Mouse (Mus musculus) myocyte (in vitro differentiated cells): ENCODE results near the gene Flot1.

Experiments
- CEBPB ChIP-seq: IDR thresholded peaks from 2 replicates; pipeline ENCODE4 v1.6.1; 2011; ENCODE audit warnings: mild to moderate bottlenecking, moderate library complexity; ENCODE audit not compliant: poor library complexity, insufficient read depth, severe bottlenecking
- E2F4 ChIP-seq: IDR thresholded peaks from one replicate; pipeline ENCODE4 v1.6.1; 2011; ENCODE audit warnings: mild to moderate bottlenecking, control low read depth, moderate library complexity; ENCODE audit not compliant: insufficient read depth
- MAX ChIP-seq: IDR thresholded peaks from one replicate; pipeline ENCODE4 v1.6.1; 2011; ENCODE audit warnings: low read depth, mild to moderate bottlenecking, control low read depth
- MYOG ChIP-seq, 3 experiments: IDR thresholded peaks; one replicate each; pipeline ENCODE4 v1.6.1; 2011; ENCODE audit warnings: control low read depth in 2 of 3, low read depth in 2 of 3, mild to moderate bottlenecking in 2 of 3; ENCODE audit not compliant: insufficient read length in 2 of 3, control insufficient read depth in 1 of 3, insufficient read depth in 1 of 3
- POLR2A ChIP-seq: IDR thresholded peaks from one replicate; pipeline ENCODE4 v1.6.1; 2011; ENCODE audit warnings: low read depth, mild to moderate bottlenecking, control low read depth, moderate library complexity; ENCODE audit not compliant: insufficient read length
- POLR2AphosphoS2 ChIP-seq: IDR thresholded peaks from one replicate; pipeline ENCODE4 v1.6.1; 2011; ENCODE audit warnings: low read depth, control low read depth; ENCODE audit not compliant: insufficient read length
- REST ChIP-seq: IDR thresholded peaks from one replicate; pipeline ENCODE4 v1.6.1; 2011; ENCODE audit warnings: mild to moderate bottlenecking, control low read depth, moderate library complexity; ENCODE audit not compliant: insufficient read depth, insufficient read length
- TCF12 ChIP-seq: IDR thresholded peaks from one replicate; pipeline ENCODE4 v1.6.1; 2011; ENCODE audit warnings: mild to moderate bottlenecking, control low read depth; ENCODE audit not compliant: poor library complexity, insufficient read depth, severe bottlenecking
- USF1 ChIP-seq: IDR thresholded peaks from one replicate; pipeline ENCODE4 v1.6.1; 2011; ENCODE audit warnings: low read depth, mild to moderate bottlenecking, control low read depth, moderate library complexity

DNA sequence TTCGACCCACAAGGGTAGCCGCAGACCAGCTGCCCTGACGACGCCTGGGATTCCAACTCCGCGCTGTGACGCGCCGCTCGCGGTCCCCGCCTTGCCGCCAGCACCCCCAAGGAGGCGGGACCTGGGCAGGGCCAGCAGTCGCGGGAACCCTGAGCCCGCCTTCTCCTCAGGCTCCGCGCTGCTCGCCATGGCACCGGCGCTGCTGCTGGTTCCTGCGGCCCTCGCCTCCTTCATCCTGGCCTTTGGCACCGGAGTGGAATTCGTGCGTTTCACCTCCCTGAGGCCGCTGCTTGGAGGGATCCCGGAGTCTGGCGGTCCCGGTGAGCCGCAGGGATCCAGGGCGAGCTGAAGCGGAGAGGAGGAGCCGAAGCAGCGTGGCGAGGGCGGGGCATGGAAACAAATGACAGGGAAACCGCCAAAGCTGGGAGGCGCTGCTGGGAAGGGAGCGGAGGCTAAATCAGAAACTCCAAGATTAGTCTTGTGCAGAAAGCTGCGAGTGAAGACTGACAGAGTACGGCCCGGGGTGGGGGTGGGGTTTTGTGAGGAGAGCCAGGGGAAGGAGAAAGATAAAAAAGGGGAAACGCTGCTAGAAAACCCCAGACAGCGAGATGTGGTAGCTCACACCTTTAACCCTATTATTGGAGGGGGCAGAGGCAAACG, 38.3 kb downstream of the Flot1 start, which contains the start of gene Nrm:
- peak; percentile 87 for TF ChIP-seq POLR2A
- no peak for TF ChIP-seq MAX
- no peak for TF ChIP-seq USF1
- no peak for TF ChIP-seq TCF12
- TF ChIP-seq REST = no peak
- TF ChIP-seq CEBPB = no peak
- TF ChIP-seq E2F4 = peak; percentile 75
- TF ChIP-seq POLR2AphosphoS2 = peak; percentile 92
- TF ChIP-seq MYOG (IDR thresholded peaks at IDR 0.05; ENCODE audit: control insufficient read depth in 1 of 3, insufficient read depth in 1 of 3, insufficient read length in 2 of 3, low read depth in 2 of 3) = peak; percentile 46 to 81 (median 60)
